Mouse (Mus musculus) CH12.LX (cell line): ENCODE measurements around the gene Traf5. TPM values are rescaled to one million over a fixed set of nuclear protein-coding genes. Genes with fewer than 3 reads are reported as not detected.

ENCODE experiments used
- DNase-seq: peaks from one replicate; pipeline ENCODE4 v3.0.0-alpha.2; 2013; ENCODE audit errors: extremely low read depth
- H3K27ac ChIP-seq: 2 replicates; pipeline ENCODE4 v1.5.1; 2012; ENCODE audit warnings: low read depth, mild to moderate bottlenecking, control low read depth, moderate library complexity; ENCODE audit not compliant: insufficient read depth
- H3K27me3 ChIP-seq: replicated peaks from 2 replicates; pipeline ENCODE3; 2012; ENCODE audit warnings: inconsistent platforms
- H3K36me3 ChIP-seq, 2 experiments: replicated peaks in 1 of 2; 2 replicates each; pipeline versions ENCODE3 to v1.6.1; 2012; ENCODE audit warnings: inconsistent platforms in 1 of 2, low read length in 1 of 2, mild to moderate bottlenecking in 1 of 2, mixed read lengths in 1 of 2, moderate library complexity in 1 of 2; ENCODE audit not compliant: control insufficient read depth in 1 of 2, insufficient read depth in 1 of 2
- H3K4me1 ChIP-seq, 2 experiments: 2 replicates each; pipeline ENCODE4 v1.6.1; 2012; ENCODE audit warnings: inconsistent platforms in 1 of 2, moderate library complexity in 1 of 2; ENCODE audit not compliant: insufficient read depth in 2 of 2, control insufficient read depth in 1 of 2
- H3K4me2 ChIP-seq: 2 replicates; pipeline ENCODE4 v1.6.1; 2012; ENCODE audit warnings: low read depth, mild to moderate bottlenecking, control low read depth; ENCODE audit not compliant: poor library complexity, insufficient read depth, severe bottlenecking
- H3K4me3 ChIP-seq, 3 experiments: fragments of 150-350 bp in 1 of 3; sonication (generic) in 1 of 3; replicated peaks in 1 of 3; 2 replicates each; pipeline versions ENCODE3 to v1.5.1; 2011 to 2012; ENCODE audit warnings: low read depth in 2 of 3, low read length in 2 of 3, mild to moderate bottlenecking in 2 of 3, moderate library complexity in 2 of 3, control low read depth in 1 of 3, improper control_type of control experiment in 1 of 3, inconsistent platforms in 1 of 3, mixed read lengths in 1 of 3; ENCODE audit not compliant: poor library complexity in 1 of 3
- H3K79me2 ChIP-seq: replicated peaks from 2 replicates; pipeline ENCODE4 v1.6.1; 2012; ENCODE audit warnings: mild to moderate bottlenecking, moderate library complexity; ENCODE audit not compliant: control insufficient read depth, poor library complexity, insufficient read depth, severe bottlenecking; ENCODE audit errors: extremely low read depth
- H3K9ac ChIP-seq: 2 replicates; pipeline ENCODE4 v1.6.1; 2012; ENCODE audit warnings: low read depth, mild to moderate bottlenecking, control low read depth, moderate library complexity; ENCODE audit not compliant: insufficient read depth
- H3K9me3 ChIP-seq: replicated peaks from 2 replicates; pipeline ENCODE3; 2012; ENCODE audit warnings: low read length, inconsistent platforms, mixed read lengths
- BHLHE40 ChIP-seq: IDR thresholded peaks from 2 replicates; pipeline ENCODE4 v1.6.1; 2011; ENCODE audit warnings: mild to moderate bottlenecking, low read depth, low read length, improper control_type of control experiment
- CHD1 ChIP-seq: IDR thresholded peaks from 2 replicates; pipeline ENCODE4 v1.6.1; 2012; ENCODE audit warnings: low read depth, low read length, improper control_type of control experiment, inconsistent platforms
- E2F4 ChIP-seq: IDR thresholded peaks from 2 replicates; pipeline ENCODE4 v1.6.1; 2011; ENCODE audit warnings: low read depth, low read length, improper control_type of control experiment; ENCODE audit not compliant: insufficient replicate concordance
- EP300 ChIP-seq: IDR thresholded peaks from 2 replicates; pipeline ENCODE4 v1.6.1; 2011; ENCODE audit warnings: low read length, improper control_type of control experiment
- ETS1 ChIP-seq: conservative IDR thresholded peaks from 2 replicates; pipeline ENCODE4 v1.6.1; 2012; ENCODE audit warnings: low read depth, mild to moderate bottlenecking, inconsistent platforms, low read length, improper control_type of control experiment, moderate library complexity
- GABPA ChIP-seq: IDR thresholded peaks from 2 replicates; pipeline ENCODE4 v1.6.1; 2012; ENCODE audit warnings: low read depth, low read length, improper control_type of control experiment, inconsistent platforms; ENCODE audit not compliant: insufficient replicate concordance
- IRF4 ChIP-seq: IDR thresholded peaks from 2 replicates; pipeline ENCODE4 v1.6.1; 2014; ENCODE audit warnings: low read depth, mild to moderate bottlenecking, inconsistent platforms, low read length, improper control_type of control experiment
- JUN ChIP-seq: IDR thresholded peaks from 2 replicates; pipeline ENCODE4 v1.6.1; 2011; ENCODE audit warnings: low read depth, mild to moderate bottlenecking, low read length, improper control_type of control experiment, moderate library complexity; ENCODE audit not compliant: insufficient read depth
- KAT2A ChIP-seq: IDR thresholded peaks from 2 replicates; pipeline ENCODE4 v1.6.1; 2012; ENCODE audit warnings: low read length, improper control_type of control experiment, inconsistent platforms; ENCODE audit not compliant: insufficient replicate concordance
- MAFK ChIP-seq: IDR thresholded peaks from 2 replicates; pipeline ENCODE4 v1.6.1; 2011; ENCODE audit warnings: low read length, improper control_type of control experiment; ENCODE audit not compliant: insufficient replicate concordance
- MEF2A ChIP-seq: IDR thresholded peaks from 2 replicates; pipeline ENCODE4 v1.6.1; 2014; ENCODE audit warnings: low read depth, mild to moderate bottlenecking, inconsistent platforms, low read length, improper control_type of control experiment, borderline replicate concordance
- NELFE ChIP-seq: IDR thresholded peaks from 2 replicates; pipeline ENCODE4 v1.6.1; 2011; ENCODE audit warnings: low read depth, low read length, improper control_type of control experiment
- NRF1 ChIP-seq: IDR thresholded peaks from 2 replicates; pipeline ENCODE4 v1.6.1; 2014; ENCODE audit warnings: low read depth, mild to moderate bottlenecking, inconsistent platforms, low read length, improper control_type of control experiment, moderate library complexity
- POLR2A ChIP-seq: IDR thresholded peaks from 2 replicates; pipeline ENCODE4 v1.6.1; 2011; ENCODE audit warnings: low read depth, mild to moderate bottlenecking, improper control_type of control experiment, low read length
- RCOR1 ChIP-seq: conservative IDR thresholded peaks from 2 replicates; pipeline ENCODE4 v1.6.1; 2012; ENCODE audit warnings: low read depth, mild to moderate bottlenecking, inconsistent platforms, low read length, improper control_type of control experiment
- TBP ChIP-seq: conservative IDR thresholded peaks from 2 replicates; pipeline ENCODE4 v1.6.1; 2011; ENCODE audit warnings: low read depth, low read length, improper control_type of control experiment
- ZC3H11A ChIP-seq: IDR thresholded peaks from 2 replicates; pipeline ENCODE4 v1.6.1; 2012; ENCODE audit warnings: low read depth, mild to moderate bottlenecking, inconsistent platforms, low read length, improper control_type of control experiment
- dilution Hi-C: fragments of 300-500 bp; cut with MboI; formaldehyde crosslinking; loops from 2 replicates; pipeline ENCODE4 v1.14.3; 2020; ENCODE audit warnings: low sequenced_read_pairs; ENCODE audit not compliant: extremely low pct_unique_long_range_greater_than_20kb, extremely low pct_ligation_motif_present
- in situ Hi-C: fragments of 300-500 bp; cut with MboI; formaldehyde crosslinking; loops from 3 replicates; pipeline ENCODE4 v1.14.3; 2019; ENCODE audit warnings: low sequenced_read_pairs, low pct_ligation_motif_present, low pct_unique_long_range_greater_than_20kb, mixed read lengths
- polyA plus RNA-seq: library from polyadenylated mRNA; unstranded; fragments of >175 nt; gene quantifications from 2 replicates; pipeline ENCODE4 v1.2.1, GENCODE M21; 2012; ENCODE audit warnings: low read depth; ENCODE audit not compliant: insufficient read length
- total RNA-seq, 2 experiments: library from RNA; depleted of rRNA; stranded (reverse); fragments of 300-350 nt in 1 of 2; fragments of >200 nt in 1 of 2; gene quantifications; 2 replicates each; pipeline ENCODE4 v1.2.3; 2012 to 2014

Traf5 gene
- total and polyA plus RNA-seq, 3 experiments, result 21.3 to 38.7 (median 32.3) TPM

DNA sequence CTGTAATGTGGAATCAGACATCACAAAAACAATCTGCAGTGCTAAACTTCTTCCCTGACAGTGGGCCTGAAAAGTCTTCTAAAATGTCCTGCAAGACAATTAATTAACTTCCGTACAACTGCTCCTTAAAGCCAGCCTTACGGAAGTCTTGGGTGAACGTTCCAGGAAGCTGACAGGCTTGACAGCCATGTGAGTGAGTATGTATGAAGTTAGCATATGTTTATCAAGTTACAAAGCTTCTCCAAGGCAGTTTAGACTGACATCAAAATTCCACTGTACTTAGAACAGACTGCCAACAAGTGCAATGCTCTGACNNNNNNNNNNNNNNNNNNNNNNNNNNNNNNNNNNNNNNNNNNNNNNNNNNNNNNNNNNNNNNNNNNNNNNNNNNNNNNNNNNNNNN lies 38.6 kb downstream of the Traf5 start:
- H3K9ac ChIP-seq, result no peak overlapping the region
- TF ChIP-seq GABPA (no peak), MEF2A (no peak), KAT2A (no peak)
- H3K36me3 ChIP-seq, result peaks cover 37 to 54% of the 10 kb centered on the region in 2 experiments

DNA sequence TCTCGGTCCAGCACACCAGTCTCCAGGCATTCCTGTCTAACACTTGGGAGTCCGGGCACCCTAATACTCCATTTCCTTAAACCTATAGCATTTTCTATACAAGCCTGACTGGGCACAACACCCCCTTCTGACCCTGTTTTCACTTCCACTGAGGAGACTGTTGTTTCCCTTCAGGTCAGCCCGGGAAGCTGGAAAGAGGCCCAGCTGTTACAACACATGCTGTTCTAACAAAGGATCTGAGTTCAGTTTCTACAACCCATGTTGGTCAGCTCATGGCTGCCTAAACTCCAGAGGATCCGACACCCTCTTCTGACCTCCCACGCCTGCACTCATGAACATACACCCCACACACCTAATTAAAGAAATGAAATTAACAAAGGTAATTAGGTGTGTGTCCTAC lies 39.4 kb downstream of the Traf5 start:
- H3K27me3 ChIP-seq, result no peaks in the 10 kb centered on the region
- in situ Hi-C loops, result no loop called here
- H3K9me3 ChIP-seq, result no peaks in the 10 kb centered on the region
- no peak overlapping the region for H3K4me2 ChIP-seq
- H3K27ac ChIP-seq, result no peak overlapping the region
- dilution Hi-C loops, result no loop called here
- H3K9ac ChIP-seq, result no peak overlapping the region
- peaks cover 34 to 46% of the 10 kb centered on the region in 2 experiments for H3K36me3 ChIP-seq
- DNase-seq, result no peak
- no peak overlapping the region for H3K4me3 ChIP-seq
- H3K4me1 ChIP-seq, result no peaks in the 10 kb centered on the region
- TF ChIP-seq ZC3H11A (no peak), MAFK (no peak), KAT2A (no peak), TBP (no peak), CHD1 (no peak)
- TF ChIP-seq, all 38 proteins: peak for 0
- H3K79me2 ChIP-seq, result no peaks in the 10 kb centered on the region

More for the DNA sequence above, 38.6 kb downstream of the Traf5 start:
- Histone ChIP-seq H3K27ac (no peak overlapping the region), H3K9me3 (no peaks in the 10 kb centered on the region), H3K79me2 (no peaks in the 10 kb centered on the region), H3K4me3 (no peak overlapping the region), H3K4me2 (no peak overlapping the region), H3K27me3 (no peaks in the 10 kb centered on the region), H3K4me1 (no peaks in the 10 kb centered on the region)
- in situ Hi-C loops, result no loop called here
- dilution Hi-C loops, result no loop called here
- DNase-seq, result no peak

DNA sequence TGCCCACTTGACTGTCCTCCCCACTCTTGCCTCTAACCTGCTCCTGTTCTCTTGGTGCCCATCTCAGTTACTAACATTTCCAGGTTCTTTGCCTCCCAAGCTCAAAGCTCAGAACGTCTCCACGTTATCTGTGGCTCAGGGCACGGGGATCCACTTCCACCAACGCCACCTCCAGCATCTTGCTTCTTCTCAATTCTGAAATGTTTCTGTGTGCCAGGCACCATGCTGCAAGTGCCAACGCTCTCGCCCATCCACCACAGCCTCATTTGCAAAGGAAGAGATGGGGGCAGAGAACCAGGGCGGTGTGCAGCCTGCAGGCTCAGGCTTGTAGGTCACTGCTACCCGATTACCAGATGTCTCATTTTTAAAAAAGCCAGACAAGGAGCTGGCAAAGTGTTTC lies 39.9 kb downstream of the Traf5 start:
- DNase-seq, result no peak
- TF ChIP-seq POLR2A (no peak), IRF4 (no peak), EP300 (no peak), GABPA (no peak), RCOR1 (no peak), TBP (no peak), E2F4 (no peak), NELFE (no peak), JUN (no peak), NRF1 (no peak), BHLHE40 (no peak), ETS1 (no peak)
- TF ChIP-seq, all 38 proteins: peak for 0
- Histone ChIP-seq H3K9me3 (no peaks in the 10 kb centered on the region), H3K27ac (no peak overlapping the region), H3K9ac (no peak overlapping the region), H3K4me1 (no peaks in the 10 kb centered on the region), H3K4me2 (no peak overlapping the region), H3K79me2 (no peaks in the 10 kb centered on the region), H3K4me3 (no peak overlapping the region), H3K27me3 (no peaks in the 10 kb centered on the region), H3K36me3 (peaks cover 30 to 42% of the 10 kb centered on the region in 2 experiments)
- dilution Hi-C loops, result no loop called here
- in situ Hi-C loops, result no loop called here
